Mouse (Mus musculus) gastrocnemius, postnatal 36 days (tissue): ENCODE data around the gene Abcf1. TPM values are rescaled to one million over a fixed set of nuclear protein-coding genes. Genes with fewer than 3 reads are reported as not detected.
"Not testable (repeated sequence)": the region's sequence is repeated elsewhere in the genome, so short reads cannot be mapped to it uniquely, and the experiment has no call there.

ENCODE experiments used
- DNase-seq, 2 experiments: peaks; one replicate each; pipeline ENCODE4 v3.0.0; 2022
- intact Hi-C: fragments of 180-260 bp; cut with DNase I; formaldehyde crosslinking; loops from one replicate; pipeline ENCODE4 v1.15.1; 2025
- total RNA-seq, 2 experiments: library from RNA; stranded (reverse); gene quantifications; 2 replicates each; pipeline ENCODE4 v1.2.3; 2021

Gene Abcf1
- total RNA-seq, 2 experiments from 2014 or later = 64.3 to 70.2 TPM

- DNase-seq = peak; percentile 24 to 49
- intact Hi-C loops = no loop called here
Measured at GRCm38 (mm10) chr17:35980363-35980754, 10.8 kb upstream of the Abcf1 start.

DNA sequence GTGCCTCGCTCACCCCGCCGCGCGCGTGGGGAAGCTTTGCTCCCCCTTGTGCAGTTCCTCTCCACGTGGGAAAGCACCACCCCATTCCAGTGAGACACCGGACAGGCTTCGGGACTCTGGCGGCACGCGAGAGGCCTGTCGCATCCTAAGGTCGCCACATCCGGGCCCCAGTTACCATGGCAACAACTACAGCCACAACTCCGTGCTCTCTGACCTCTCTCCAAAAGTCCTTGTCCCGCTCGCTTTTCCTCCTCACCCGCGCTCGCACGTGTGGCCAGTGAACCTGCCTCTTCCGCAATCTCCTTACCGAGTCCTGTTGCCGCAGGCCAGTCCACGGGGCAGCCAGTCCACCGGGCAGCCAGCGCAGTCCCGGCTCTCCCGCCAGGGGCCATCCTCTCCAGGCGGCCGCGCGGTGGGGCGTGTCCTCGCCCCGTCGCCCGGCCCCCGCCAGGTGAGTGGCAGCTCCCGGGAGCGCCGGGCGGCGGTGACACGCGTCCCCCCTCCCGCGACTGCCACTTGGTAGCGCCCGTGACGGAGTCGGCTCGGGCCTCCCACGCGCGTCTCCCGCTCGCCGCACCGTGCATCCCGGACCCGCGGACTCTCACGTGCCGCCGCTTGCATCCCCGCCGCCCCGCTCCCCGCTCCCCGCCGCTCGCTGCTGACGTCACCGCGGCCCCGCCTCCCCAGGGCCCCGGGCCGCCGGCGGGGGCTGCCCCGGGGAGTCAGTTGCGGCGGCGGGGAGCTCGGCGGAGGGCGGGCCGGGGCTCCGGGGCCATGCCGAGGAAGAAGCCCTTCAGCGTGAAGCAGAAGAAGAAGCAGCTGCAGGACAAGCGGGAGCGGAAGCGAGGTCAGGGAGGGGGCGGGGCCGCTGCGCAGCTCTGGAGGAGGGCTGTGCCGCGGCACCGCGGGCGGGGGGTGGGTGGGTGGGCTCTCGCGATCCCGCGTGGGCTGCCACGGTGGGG lies 10.1 kb upstream of the Abcf1 start, which contains the start of the genes Gnl1 and Prr3:
Gene Gnl1, plus strand, starts transcription at position 451 of the 962 bp plus-strand sequence.
Gene Prr3, minus strand, starts transcription at position 836 of the 962 bp plus-strand sequence.
- peak; percentile 82 to 94 for DNase-seq
- intact Hi-C loops = no loop called here

GRCm38 (mm10) chr17:35978811-35979400 lies 9.3 kb upstream of the Abcf1 start:
- intact Hi-C loops = no loop called here
- peak in 1 of 2 experiments; percentile 69 for DNase-seq

- intact Hi-C loops = no loop called here
Measured at GRCm38 (mm10) chr17:35972131-35972530, 2.6 kb upstream of the Abcf1 start.

GRCm38 (mm10) chr17:35967621-35968020 lies 1.9 kb downstream of the Abcf1 start:
- no peak for DNase-seq
- intact Hi-C loops = no loop called here

More at GRCm38 (mm10) chr17:35972131-35972530, 2.6 kb upstream of the Abcf1 start:
- no peak for DNase-seq

DNA sequence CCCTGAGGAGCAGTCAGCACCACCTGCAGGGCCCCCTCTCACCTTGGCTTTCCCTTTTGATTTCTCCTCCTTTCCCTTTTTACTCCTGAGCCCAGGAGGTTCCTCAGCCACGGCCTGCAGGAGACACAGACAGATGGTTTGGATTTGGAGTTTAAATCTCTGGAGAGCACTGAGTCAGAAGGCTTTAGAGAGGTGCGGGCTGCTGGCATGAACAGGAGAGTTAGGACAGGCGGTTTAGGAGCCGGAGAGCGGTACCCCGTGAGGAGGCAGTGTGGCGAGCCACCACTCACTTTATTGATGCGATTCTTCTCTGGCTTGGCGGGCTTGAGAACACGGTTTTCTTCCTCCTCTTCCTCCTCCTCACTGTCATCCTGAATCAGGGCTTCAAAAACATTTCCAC lies 6.3 kb downstream of the Abcf1 start:
- DNase-seq = no peak
- intact Hi-C loops = no loop called here

DNA sequence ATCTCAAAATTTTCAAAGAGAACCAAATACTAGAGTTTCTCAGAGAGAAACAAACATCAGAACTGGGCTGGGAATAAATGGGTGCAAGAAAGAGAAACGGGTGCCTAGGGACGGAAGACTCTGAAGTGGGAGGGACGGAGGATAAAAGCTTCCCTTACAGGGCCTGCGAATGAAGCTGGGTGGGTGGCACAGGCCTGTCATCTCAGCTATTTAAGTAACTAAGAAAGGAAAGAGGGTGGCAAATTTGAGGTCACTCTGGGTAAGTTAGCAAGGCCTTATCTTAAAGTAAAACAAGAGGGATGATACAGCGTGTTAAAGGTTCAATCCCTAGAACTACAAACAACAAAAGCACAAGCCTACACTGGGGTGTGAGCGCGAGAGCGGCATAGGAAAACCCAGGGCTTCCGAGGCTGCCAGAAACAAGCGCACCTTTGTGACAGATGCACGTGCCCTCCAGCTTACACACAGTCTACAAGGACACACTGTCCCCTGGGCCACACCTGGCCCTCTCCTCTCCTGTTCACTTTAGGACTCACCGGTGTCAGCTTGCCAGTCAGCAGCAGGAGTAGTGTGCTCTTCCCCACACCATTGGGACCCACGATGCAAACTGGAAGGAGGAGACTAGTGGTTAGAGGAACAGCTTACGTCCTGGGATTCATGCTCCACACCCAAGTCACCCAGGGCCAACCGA lies 10.9 kb downstream of the Abcf1 start:
- intact Hi-C loops = no loop called here
- no peak for DNase-seq

DNA sequence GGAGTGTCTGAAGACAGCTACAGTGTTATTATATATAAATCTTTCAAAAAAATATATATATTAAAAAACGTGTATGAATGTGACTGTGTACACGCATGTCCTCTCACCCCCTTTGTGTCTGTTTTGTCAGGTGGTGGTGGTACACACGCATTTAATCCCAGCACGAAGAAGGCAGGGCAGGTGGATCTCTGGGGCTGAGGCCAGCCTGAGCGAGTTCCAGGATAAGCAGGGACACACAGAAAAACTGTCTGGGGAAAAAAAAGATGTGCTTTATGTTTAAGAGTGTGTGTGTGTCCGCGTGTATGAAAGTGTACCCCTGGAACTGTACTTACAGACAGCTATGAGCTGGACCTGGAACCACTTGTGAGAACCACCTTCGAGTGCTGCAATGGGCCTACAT lies 14.9 kb downstream of the Abcf1 start:
- intact Hi-C loops = no loop called here

GRCm38 (mm10) chr17:35952559-35952958 lies 17.0 kb downstream of the Abcf1 start:
- DNase-seq, intact Hi-C loops: not testable (repeated sequence)

More for the DNA sequence above, 14.9 kb downstream of the Abcf1 start:
- DNase-seq = no peak

GRCm38 (mm10) chr17:35950946-35951345 lies 18.6 kb downstream of the Abcf1 start:
- DNase-seq = not testable (repeated sequence)

DNA sequence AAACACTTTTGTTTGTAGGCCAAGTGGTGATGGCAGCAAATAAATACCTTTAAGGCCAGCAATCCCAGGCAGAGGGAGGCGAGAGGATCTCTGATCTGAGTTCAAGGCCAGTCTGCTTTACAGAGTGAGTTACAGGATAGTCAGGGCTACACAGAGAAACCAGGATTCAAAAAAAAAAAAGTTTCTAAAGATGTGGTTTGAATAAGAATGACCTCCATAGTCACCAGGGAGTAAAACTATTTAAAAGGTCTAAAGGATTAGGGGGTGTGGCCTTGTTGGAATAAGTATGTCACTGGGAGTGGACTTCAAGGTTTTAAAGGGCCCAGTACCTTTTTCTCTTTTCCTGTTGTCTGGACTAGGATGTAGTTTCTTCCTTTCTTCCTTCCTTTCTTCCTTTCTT lies 29.6 kb downstream of the Abcf1 start:
- intact Hi-C loops = loop anchor here (2.0 kb wide), 1 partner anchor 53 kb away; no protein-coding TSS in a partner anchor
- no peak for DNase-seq

More at GRCm38 (mm10) chr17:35950946-35951345, 18.6 kb downstream of the Abcf1 start:
- intact Hi-C loops = not testable (repeated sequence)

DNA sequence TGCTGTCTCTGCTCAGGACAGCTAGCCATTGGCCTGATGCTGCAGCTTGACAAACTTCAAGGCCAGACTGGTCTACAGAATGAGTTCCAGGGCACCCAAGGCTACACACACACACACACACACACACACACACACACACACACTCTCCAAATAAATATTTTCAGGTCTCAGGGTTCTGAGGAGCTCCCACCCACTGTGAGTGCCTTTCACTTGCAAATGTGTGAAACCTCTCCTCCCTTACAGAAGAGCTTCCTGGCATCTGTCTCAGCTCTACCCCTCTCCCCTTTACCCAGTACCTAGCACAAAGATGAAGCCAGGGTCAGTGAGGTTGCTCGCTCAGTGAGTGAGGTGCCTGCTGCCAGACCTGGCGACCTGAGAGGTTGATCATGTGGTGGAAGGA lies 30.5 kb downstream of the Abcf1 start:
- DNase-seq = no peak
- intact Hi-C loops = loop anchor here (2.0 kb wide), 1 partner anchor 54 kb away; no protein-coding TSS in a partner anchor

GRCm38 (mm10) chr17:35937700-35938348 lies 31.7 kb downstream of the Abcf1 start:
- intact Hi-C loops = loop anchor here (2.0 kb wide), 1 partner anchor 55 kb away; no protein-coding TSS in a partner anchor
- DNase-seq = no peak

DNA sequence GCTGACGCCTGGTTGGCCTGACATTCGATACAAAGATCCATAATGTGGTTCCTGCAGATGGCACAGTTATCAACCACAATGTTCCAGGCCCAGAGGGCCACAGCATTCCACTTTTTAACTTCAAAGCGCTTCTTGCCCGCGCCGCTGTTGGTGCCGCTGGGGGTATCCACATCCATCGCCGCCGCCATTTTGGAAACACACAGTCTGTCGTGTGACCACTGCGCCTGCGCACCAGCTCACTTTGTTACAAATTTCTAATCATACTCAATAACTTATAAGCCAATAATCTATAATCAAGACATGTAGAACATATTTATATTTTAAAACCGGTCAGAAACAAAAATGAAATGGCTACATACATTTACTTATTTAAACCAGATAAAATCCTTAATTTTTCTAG lies 33.8 kb downstream of the Abcf1 start:
- DNase-seq, intact Hi-C loops: not testable (repeated sequence)

DNA sequence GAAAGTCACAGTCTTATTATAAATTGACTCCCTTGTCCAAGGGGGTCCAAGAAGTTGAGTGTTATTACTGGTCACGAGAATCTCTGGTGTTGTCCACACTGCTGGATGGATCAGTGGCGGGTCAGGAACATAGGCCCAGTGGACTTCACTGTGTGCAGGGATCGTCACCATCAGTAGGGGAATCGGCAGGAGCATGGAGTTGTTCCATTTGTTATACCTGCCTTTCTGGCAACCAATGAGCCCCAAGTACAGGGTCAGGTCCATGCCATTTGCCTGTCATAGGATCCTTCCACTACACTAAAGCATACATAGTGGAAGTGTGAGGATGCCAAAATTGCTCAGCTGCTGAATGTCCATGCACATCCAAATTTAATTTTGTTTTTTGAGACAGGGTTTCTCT lies 37.0 kb downstream of the Abcf1 start:
- DNase-seq = no peak
- intact Hi-C loops = no loop called here

DNA sequence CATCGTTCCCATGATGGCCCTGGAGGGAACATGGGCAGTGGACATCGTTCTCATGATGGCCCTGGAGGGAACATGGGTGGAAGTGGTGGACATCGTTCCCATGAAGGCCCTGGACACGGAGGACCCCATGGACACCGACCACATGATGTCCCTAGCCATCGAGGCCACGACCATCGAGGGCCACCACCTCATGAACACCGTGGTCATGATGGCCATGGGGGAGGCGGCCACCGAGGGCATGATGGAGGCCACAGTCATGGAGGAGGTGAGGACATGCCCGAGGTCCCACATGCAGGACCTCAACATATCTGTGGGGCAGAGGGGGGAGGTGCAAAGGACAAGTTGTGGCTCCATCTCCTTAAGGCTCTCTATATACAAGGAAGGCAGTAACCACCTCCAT lies 38.9 kb downstream of the Abcf1 start:
- no peak for DNase-seq
- intact Hi-C loops = no loop called here

DNA sequence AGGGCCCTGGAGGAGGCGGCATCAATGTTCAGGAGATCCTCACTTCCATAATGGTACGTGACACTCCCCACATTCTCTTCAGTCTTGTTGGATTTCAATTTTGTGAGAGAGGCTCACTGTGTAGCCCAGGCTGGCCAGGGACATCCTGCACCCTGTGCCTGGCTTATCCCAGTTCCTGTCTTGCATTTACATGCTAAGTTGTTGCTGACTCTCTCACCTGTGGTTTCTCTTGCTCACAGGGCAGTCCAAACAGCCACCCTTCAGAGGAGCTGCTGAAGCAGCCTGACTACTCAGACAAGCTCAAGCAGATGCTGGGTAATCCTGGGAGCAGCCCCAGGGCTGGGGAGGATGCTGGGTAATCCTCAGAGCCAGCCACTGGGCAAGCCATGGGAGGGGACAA lies 40.0 kb downstream of the Abcf1 start:
- intact Hi-C loops = no loop called here
- no peak for DNase-seq

GRCm38 (mm10) chr17:35927471-35927870 lies 42.1 kb downstream of the Abcf1 start:
- no peak for DNase-seq
- intact Hi-C loops = no loop called here

DNA sequence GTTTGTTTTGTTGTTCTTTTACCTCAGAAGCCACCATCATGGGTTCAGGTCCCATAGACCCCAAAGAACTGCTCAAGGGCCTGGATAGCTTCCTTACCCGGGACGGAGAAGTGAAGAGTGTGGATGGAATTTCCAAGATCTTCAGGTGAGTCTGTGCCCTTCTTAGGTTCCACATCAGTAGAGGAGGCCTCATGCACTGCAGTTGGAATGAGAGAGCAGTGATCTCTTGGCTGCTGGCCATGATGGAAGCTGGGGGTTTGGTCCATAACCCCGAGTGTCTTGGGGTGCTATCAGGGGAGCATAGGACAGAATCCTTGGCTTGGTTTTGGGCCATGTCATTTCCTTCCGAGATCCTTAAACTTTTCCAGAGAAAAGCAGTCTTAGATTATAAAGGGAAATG lies 46.3 kb downstream of the Abcf1 start:
- intact Hi-C loops = no loop called here
- no peak for DNase-seq

- intact Hi-C loops = no loop called here
Measured at GRCm38 (mm10) chr17:35922566-35922965, 47.0 kb downstream of the Abcf1 start.

More at GRCm38 (mm10) chr17:35922566-35922965, 47.0 kb downstream of the Abcf1 start:
- DNase-seq = no peak
